Mouse (Mus musculus) Patski (cell line): ENCODE data around the gene Htra2. TPM values are rescaled to one million over a fixed set of nuclear protein-coding genes. Genes with fewer than 3 reads are reported as not detected.

Experiments used
- ATAC-seq: fragments of 100-300 bp; one replicate; pipeline ENCODE4 v1.8.0; 2021
- CTCF ChIA-PET: fragments of 350-600 bp; sonication (Branson Sonifier 250); formaldehyde crosslinking; loops from one replicate; lab custom pipeline; 2022; ENCODE audit warnings: inconsistent platforms; lab: Charles Lee
- POLR2A ChIA-PET: fragments of 350-600 bp; sonication (Branson Sonifier 250); formaldehyde crosslinking; loops from one replicate; lab custom pipeline; 2022; ENCODE audit warnings: antibody characterized with exemption, inconsistent platforms; lab: Charles Lee
- DNase-seq: peaks from one replicate; pipeline ENCODE4 v3.0.0-alpha.2; 2011; ENCODE audit warnings: low read depth, low spot score
- H3K27me3 ChIP-seq: fragments of 371-371 bp; one replicate; pipeline ENCODE4 v1.5.1; 2021
- CTCF ChIP-seq: fragments of 100-300 bp; IDR thresholded peaks from one replicate; pipeline ENCODE4 v1.5.1; 2021
- in situ Hi-C: fragments of 300-500 bp; cut with MboI; formaldehyde crosslinking; loops from 3 replicates; pipeline ENCODE4 v1.11.1; 2018; ENCODE audit warnings: low pct_unique_long_range_greater_than_20kb, mixed read lengths
- polyA plus RNA-seq: library from polyadenylated mRNA; unstranded; gene quantifications from one replicate; pipeline ENCODE4 v1.2.3, GENCODE M21; 2021

Gene Htra2
- polyA plus RNA-seq, 1 experiment from 2014 or later: 63.1 TPM

GRCm38 (mm10) chr6:83010010-83010409 lies 45.1 kb downstream of the Htra2 start:
- ChIA-PET POLR2A (no interaction called here), CTCF (no interaction called here)
- DNase-seq (no peak), ATAC-seq (no peak)
- in situ Hi-C loops: no loop called here
- no peaks in the 10 kb centered on the region for H3K27me3 ChIP-seq
- TF ChIP-seq CTCF: no peak

DNA sequence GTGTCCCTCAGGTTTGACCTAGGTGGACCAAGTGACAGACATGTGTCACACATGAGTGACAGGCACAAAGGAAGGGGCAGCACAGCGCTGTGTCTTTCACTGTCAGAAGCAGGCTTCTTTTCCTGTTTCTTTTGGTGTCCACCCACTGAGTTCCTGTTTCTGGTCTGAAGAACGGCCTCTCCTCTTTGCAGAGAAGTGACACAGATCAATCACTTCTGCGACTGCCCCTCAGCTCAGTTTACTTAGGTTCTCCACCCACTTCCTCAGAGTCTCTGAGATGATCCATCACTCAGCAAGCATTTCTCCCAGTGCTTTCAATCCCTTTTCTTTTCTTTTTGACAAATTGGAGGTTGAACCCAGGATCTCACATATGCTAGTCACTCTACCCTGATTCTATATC lies 46.4 kb downstream of the Htra2 start:
- no peak for TF ChIP-seq CTCF
- POLR2A ChIA-PET: no interaction called here
- CTCF ChIA-PET: interaction anchor here (2.0 kb wide), 1 partner anchor 12 kb away, joined by 4 read pairs; no protein-coding TSS in a partner anchor
- DNase-seq (no peak), ATAC-seq (no peak)
- in situ Hi-C loops: no loop called here
- H3K27me3 ChIP-seq: no peaks in the 10 kb centered on the region

GRCm38 (mm10) chr6:83006114-83006513 lies 49.0 kb downstream of the Htra2 start:
- no peak for ATAC-seq
- POLR2A ChIA-PET: interaction anchor here (0.6 kb wide), 1 partner anchor 70 kb away, joined by 3 read pairs; no protein-coding TSS in a partner anchor
- CTCF ChIA-PET: interaction anchor here (2.0 to 2.4 kb wide), 2 partner anchors 9 to 96 kb away, joined by 5 to 14 read pairs; partner anchors contain the start of genes Ccdc142 and Gm42688

GRCm38 (mm10) chr6:83005444-83006011 lies 49.5 kb downstream of the Htra2 start:
- POLR2A ChIA-PET: interaction anchor here (0.6 kb wide), 2 partner anchors 71 to 163 kb away, joined by 3 to 4 read pairs; no protein-coding TSS in a partner anchor
- CTCF ChIA-PET: interaction anchor here (0.8 to 2.4 kb wide), 3 partner anchors 9 to 96 kb away, joined by 3 to 14 read pairs (median 5); partner anchors contain the start of genes Ccdc142 and Gm42688
- DNase-seq (no peak), ATAC-seq (no peak)
- in situ Hi-C loops: no loop called here
- H3K27me3 ChIP-seq: no peaks in the 10 kb centered on the region
- no peak for TF ChIP-seq CTCF

More at GRCm38 (mm10) chr6:83006114-83006513, 49.0 kb downstream of the Htra2 start:
- in situ Hi-C loops: no loop called here
- TF ChIP-seq CTCF: no peak
- DNase-seq: no peak
- H3K27me3 ChIP-seq: no peaks in the 10 kb centered on the region

GRCm38 (mm10) chr6:83004872-83005271 lies 50.2 kb downstream of the Htra2 start:
- in situ Hi-C loops: no loop called here
- no peaks in the 10 kb centered on the region for H3K27me3 ChIP-seq
- no peak for ATAC-seq
- no peak for TF ChIP-seq CTCF
- no peak for DNase-seq
- POLR2A ChIA-PET: interaction anchor here (1.4 kb wide), 1 partner anchor 17 kb away, joined by 3 read pairs; no protein-coding TSS in a partner anchor
- CTCF ChIA-PET: interaction anchor here (0.8 to 2.4 kb wide), 3 partner anchors 8 to 97 kb away, joined by 3 to 14 read pairs (median 5); partner anchors contain the start of genes Ccdc142 and Gm42688

GRCm38 (mm10) chr6:83004309-83004708 lies 50.8 kb downstream of the Htra2 start:
- no peaks in the 10 kb centered on the region for H3K27me3 ChIP-seq
- in situ Hi-C loops: no loop called here
- no peak for TF ChIP-seq CTCF
- POLR2A ChIA-PET: interaction anchor here (1.2 to 1.4 kb wide), 2 partner anchors 18 to 28 kb away, joined by 3 read pairs; no protein-coding TSS in a partner anchor
- CTCF ChIA-PET: interaction anchor here (2.0 kb wide), 1 partner anchor 98 kb away, joined by 5 read pairs; the partner anchor contains the start of genes Ccdc142 and Gm42688
- DNase-seq: no peak
- no peak for ATAC-seq

DNA sequence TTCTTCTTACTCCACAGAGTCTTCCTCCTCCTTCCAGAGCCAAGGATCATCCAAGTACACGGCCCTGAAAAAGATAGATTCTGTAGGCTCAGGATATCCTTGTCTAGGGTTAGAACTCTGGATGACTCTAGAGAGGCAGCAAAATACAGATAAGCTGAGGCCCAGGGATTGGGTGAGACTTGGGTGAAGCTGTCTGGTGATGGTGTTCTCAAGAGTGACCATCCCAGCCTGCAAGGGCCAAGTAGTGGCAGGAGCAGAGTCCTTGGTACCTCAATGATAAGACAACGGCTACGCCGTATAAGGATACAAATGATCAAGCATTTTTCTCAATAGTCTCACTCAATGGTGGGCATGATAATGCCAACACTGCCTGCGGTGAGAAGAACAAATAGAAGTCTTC lies 51.2 kb downstream of the Htra2 start:
- DNase-seq (no peak), ATAC-seq (no peak)
- ChIA-PET POLR2A (interaction anchor here (1.2 to 1.4 kb wide), 2 partner anchors 18 to 28 kb away, joined by 3 read pairs; no protein-coding TSS in a partner anchor), CTCF (no interaction called here)
- H3K27me3 ChIP-seq: no peaks in the 10 kb centered on the region
- TF ChIP-seq CTCF: no peak
- in situ Hi-C loops: no loop called here

DNA sequence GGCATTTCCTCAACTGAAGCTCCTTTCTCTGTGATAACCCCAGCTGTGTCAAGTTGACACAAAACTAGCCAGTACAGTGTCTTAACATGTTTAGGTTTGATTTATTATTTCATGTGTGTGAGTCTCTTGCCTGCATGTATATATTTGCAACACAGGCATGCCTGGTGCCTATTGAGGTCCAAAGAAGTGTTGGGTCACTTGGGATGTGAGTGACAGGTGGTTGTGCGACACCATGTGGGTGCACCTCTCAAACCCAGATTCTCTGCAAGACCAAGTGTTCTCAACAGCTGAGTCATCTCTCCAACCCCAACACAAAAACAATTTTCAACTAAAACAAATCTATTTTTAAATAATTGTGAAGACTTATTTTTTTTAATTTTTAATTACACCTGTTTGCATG lies 52.0 kb downstream of the Htra2 start:
- ATAC-seq (no peak), DNase-seq (no peak)
- no peak for TF ChIP-seq CTCF
- in situ Hi-C loops: no loop called here
- ChIA-PET POLR2A (interaction anchor here (1.2 kb wide), 1 partner anchor 29 kb away, joined by 3 read pairs; no protein-coding TSS in a partner anchor), CTCF (interaction anchor here (0.7 kb wide), 1 partner anchor 98 kb away, joined by 3 read pairs; the partner anchor contains the start of genes Ccdc142 and Gm42688)
- no peaks in the 10 kb centered on the region for H3K27me3 ChIP-seq

Other genes starting within 250 kb of the Htra2 start
- 2.1 TPM for gene Sema4f, start 115.5 kb downstream of the Htra2 start, polyA plus RNA-seq
- gene M1ap, start 108.4 kb downstream of the Htra2 start, polyA plus RNA-seq: not detected
- gene Dok1, start 21.8 kb downstream of the Htra2 start, polyA plus RNA-seq: 17.9 TPM
- gene Loxl3, start 21.1 kb downstream of the Htra2 start, polyA plus RNA-seq: 2.5 TPM
- 160 TPM for gene Aup1, start 752 bp downstream of the Htra2 start, polyA plus RNA-seq
- gene Dqx1, start 2.6 kb upstream of the Htra2 start, polyA plus RNA-seq: 0.51 TPM
- gene Tlx2, start 15.0 kb upstream of the Htra2 start, polyA plus RNA-seq: 0.24 TPM
- 19.7 TPM for gene Pcgf1, start 22.6 kb upstream of the Htra2 start, polyA plus RNA-seq
- 0.51 TPM for gene Lbx2, start 31.1 kb upstream of the Htra2 start, polyA plus RNA-seq
- gene Ccdc142, start 46.3 kb upstream of the Htra2 start, polyA plus RNA-seq: 3.5 TPM
- 3.7 TPM for gene Gm42688, start 46.3 kb upstream of the Htra2 start, polyA plus RNA-seq
- gene Mrpl53, start 53.8 kb upstream of the Htra2 start, polyA plus RNA-seq: 93.4 TPM
- 34.6 TPM for gene Mogs, start 60.2 kb upstream of the Htra2 start, polyA plus RNA-seq
- 95.1 TPM for gene Wbp1, start 66.3 kb upstream of the Htra2 start, polyA plus RNA-seq
- 46.4 TPM for gene Ino80b, start 70.2 kb upstream of the Htra2 start, polyA plus RNA-seq
- 16.3 TPM for gene Rtkn, start 80.2 kb upstream of the Htra2 start, polyA plus RNA-seq
- 18.9 TPM for gene Wdr54, start 101.1 kb upstream of the Htra2 start, polyA plus RNA-seq
- 5.9 TPM for gene 1700003E16Rik, start 101.1 kb upstream of the Htra2 start, polyA plus RNA-seq
- 121 TPM for gene Dctn1, start 110.6 kb upstream of the Htra2 start, polyA plus RNA-seq
- 0.04 TPM for gene Slc4a5, start 164.6 kb upstream of the Htra2 start, polyA plus RNA-seq